Mouse (Mus musculus): ENCODE measurements around the gene Vwa7. TPM values are rescaled to one million over a fixed set of nuclear protein-coding genes. Genes with fewer than 3 reads are reported as not detected.
"Not testable (repeated sequence)": the region's sequence is repeated elsewhere in the genome, so short reads cannot be mapped to it uniquely, and the experiment has no call there.

Gene Vwa7
- total and polyA plus RNA-seq, 3 experiments = 7.5 to 10.9 (median 10.0) TPM

- Histone ChIP-seq H3K79me2 (replicated peaks; ENCODE audit: control insufficient read depth, insufficient read depth, low read length) (peaks cover 2% of the 10 kb centered on the region; the same call in 1 of the 2 replicates), H3K27ac (peak within 1 kb of the TSS; percentile 99), H3K9ac (ENCODE audit: low read depth, low read length) (peak within 1 kb of the TSS; percentile 98), H3K4me1 (ENCODE audit: control insufficient read depth, insufficient read depth, low read length) (peaks cover 4% of the 10 kb centered on the region), H3K27me3 (ENCODE audit: control insufficient read depth, insufficient read depth, low read length) (no peaks in the 10 kb centered on the region), H3K36me3 (ENCODE audit: control insufficient read depth, insufficient read depth, low read length) (no peaks in the 10 kb centered on the region; the same call in 1 of the 2 replicates), H3K4me3 (peak within 1 kb of the TSS; percentile 97)
- peak; percentile 95 to 96 for DNase-seq
- intact Hi-C loops (cut with DNase I) = loop anchor here (2.0 to 5.0 kb wide), 4 partner anchors 19 to 144 kb away; partner anchors contain the start of genes Dxo, Nelfe, Neu1 and Skiv2l
- TF ChIP-seq CTCF (IDR thresholded peaks at IDR 0.05) (peak; percentile 32), EP300 (IDR thresholded peaks at IDR 0.05; ENCODE audit: insufficient read depth, low read depth, low read length) (peak; percentile 86), POLR2A (IDR thresholded peaks at IDR 0.05; ENCODE audit: insufficient read depth, low read depth, low read length) (peak; percentile 99)
- WGBS = under 1% methylated on average over 58 of the region's 58 CpGs
Measured at GRCm38 (mm10) chr17:34981690-34982180, 34.6 kb upstream of the Vwa7 start, which contains the start of gene Lsm2. Gene Lsm2 (plus strand): TSS chr17:34981862.

- intact Hi-C loops (cut with DNase I) = loop anchor here (2.0 to 5.0 kb wide), 2 partner anchors 132 to 145 kb away; partner anchors contain the start of genes Dxo, Nelfe, Skiv2l and Stk19
- WGBS = 0% methylated on average over 15 of the region's 15 CpGs
Measured at GRCm38 (mm10) chr17:34982328-34982727, 34.1 kb upstream of the Vwa7 start.

GRCm38 (mm10) chr17:34984218-34984617 lies 32.2 kb upstream of the Vwa7 start:
- no peak overlapping the region for H3K4me3 ChIP-seq
- H3K36me3 ChIP-seq (ENCODE audit: control insufficient read depth, insufficient read depth, low read length) = no peaks in the 10 kb centered on the region; the same call in 1 of the 2 replicates
- no peak for DNase-seq
- 75% methylated on average over 2 of the region's 2 CpGs for WGBS
- no peak overlapping the region for H3K9ac ChIP-seq (ENCODE audit: low read depth, low read length)
- no peaks in the 10 kb centered on the region for H3K27me3 ChIP-seq (ENCODE audit: control insufficient read depth, insufficient read depth, low read length)
- H3K79me2 ChIP-seq (replicated peaks; ENCODE audit: control insufficient read depth, insufficient read depth, low read length) = peaks cover 2% of the 10 kb centered on the region; the same call in 1 of the 2 replicates
- TF ChIP-seq CTCF (IDR thresholded peaks at IDR 0.05) = peak; percentile 93
- no peak for TF ChIP-seq EP300 (IDR thresholded peaks at IDR 0.05; ENCODE audit: insufficient read depth, low read depth, low read length)
- H3K27ac ChIP-seq = no peak overlapping the region
- H3K4me1 ChIP-seq (ENCODE audit: control insufficient read depth, insufficient read depth, low read length) = peaks cover 4% of the 10 kb centered on the region
- intact Hi-C loops (cut with DNase I) = loop anchor here (1.0 to 5.0 kb wide), 2 partner anchors 128 to 147 kb away; partner anchors contain the start of genes Dxo and Stk19

More at GRCm38 (mm10) chr17:34982328-34982727, 34.1 kb upstream of the Vwa7 start:
- Histone ChIP-seq H3K27me3 (ENCODE audit: control insufficient read depth, insufficient read depth, low read length) (no peaks in the 10 kb centered on the region), H3K4me1 (ENCODE audit: control insufficient read depth, insufficient read depth, low read length) (peaks cover 4% of the 10 kb centered on the region), H3K79me2 (replicated peaks; ENCODE audit: control insufficient read depth, insufficient read depth, low read length) (peaks cover 2% of the 10 kb centered on the region; the same call in 1 of the 2 replicates), H3K9ac (ENCODE audit: low read depth, low read length) (peak overlapping the region; percentile 98), H3K36me3 (ENCODE audit: control insufficient read depth, insufficient read depth, low read length) (no peaks in the 10 kb centered on the region; the same call in 1 of the 2 replicates), H3K27ac (peak overlapping the region; percentile 99), H3K4me3 (peak overlapping the region; percentile 97)
- DNase-seq = no peak
- TF ChIP-seq EP300 (IDR thresholded peaks at IDR 0.05; ENCODE audit: insufficient read depth, low read depth, low read length) (no peak), CTCF (IDR thresholded peaks at IDR 0.05) (no peak), POLR2A (IDR thresholded peaks at IDR 0.05; ENCODE audit: insufficient read depth, low read depth, low read length) (no peak)

- H3K9ac ChIP-seq (ENCODE audit: low read depth, low read length) = no peak overlapping the region
- H3K36me3 ChIP-seq (ENCODE audit: control insufficient read depth, insufficient read depth, low read length) = no peaks in the 10 kb centered on the region
- intact Hi-C loops (cut with DNase I) = no loop called here
- H3K4me1 ChIP-seq (ENCODE audit: control insufficient read depth, insufficient read depth, low read length) = no peaks in the 10 kb centered on the region; the same call in none of the 2 replicates
- no peak for DNase-seq
- H3K4me3 ChIP-seq = no peak overlapping the region
- no peak for TF ChIP-seq EP300 (IDR thresholded peaks at IDR 0.05; ENCODE audit: insufficient read depth, low read depth, low read length)
- no peak for TF ChIP-seq POLR2A (IDR thresholded peaks at IDR 0.05; ENCODE audit: insufficient read depth, low read depth, low read length)
- no peak for TF ChIP-seq CTCF (IDR thresholded peaks at IDR 0.05)
- no peaks in the 10 kb centered on the region for H3K79me2 ChIP-seq (replicated peaks; ENCODE audit: control insufficient read depth, insufficient read depth, low read length)
- no peak overlapping the region for H3K27ac ChIP-seq
- H3K27me3 ChIP-seq (ENCODE audit: control insufficient read depth, insufficient read depth, low read length) = no peaks in the 10 kb centered on the region
Measured at GRCm38 (mm10) chr17:34994751-34995150, 21.6 kb upstream of the Vwa7 start.

- H3K4me1 ChIP-seq (ENCODE audit: control insufficient read depth, insufficient read depth, low read length); H3K27ac ChIP-seq; H3K9ac ChIP-seq (ENCODE audit: low read depth, low read length); H3K27me3 ChIP-seq (ENCODE audit: control insufficient read depth, insufficient read depth, low read length); H3K4me3 ChIP-seq; H3K36me3 ChIP-seq (ENCODE audit: control insufficient read depth, insufficient read depth, low read length); intact Hi-C loops (cut with DNase I); DNase-seq; H3K79me2 ChIP-seq (replicated peaks; ENCODE audit: control insufficient read depth, insufficient read depth, low read length): not testable (repeated sequence)
- WGBS = 82% methylated on average over 4 of the region's 4 CpGs
- TF ChIP-seq CTCF (IDR thresholded peaks at IDR 0.05) = peak; percentile 9; the same call in 1 of the 2 replicates
Measured at GRCm38 (mm10) chr17:34995192-34995591, 21.2 kb upstream of the Vwa7 start.

GRCm38 (mm10) chr17:34995927-34996326 lies 20.5 kb upstream of the Vwa7 start:
- H3K4me1 ChIP-seq (ENCODE audit: control insufficient read depth, insufficient read depth, low read length); H3K79me2 ChIP-seq (replicated peaks; ENCODE audit: control insufficient read depth, insufficient read depth, low read length); H3K27ac ChIP-seq; intact Hi-C loops (cut with DNase I); H3K27me3 ChIP-seq (ENCODE audit: control insufficient read depth, insufficient read depth, low read length); H3K4me3 ChIP-seq; DNase-seq; H3K9ac ChIP-seq (ENCODE audit: low read depth, low read length); H3K36me3 ChIP-seq (ENCODE audit: control insufficient read depth, insufficient read depth, low read length): not testable (repeated sequence)
- 97% methylated on average over 4 of the region's 4 CpGs for WGBS

Measured in heart, adult 2 months (tissue).